Mouse (Mus musculus): ENCODE measurements around the gene Matn1.

Matn1 gene

DNA sequence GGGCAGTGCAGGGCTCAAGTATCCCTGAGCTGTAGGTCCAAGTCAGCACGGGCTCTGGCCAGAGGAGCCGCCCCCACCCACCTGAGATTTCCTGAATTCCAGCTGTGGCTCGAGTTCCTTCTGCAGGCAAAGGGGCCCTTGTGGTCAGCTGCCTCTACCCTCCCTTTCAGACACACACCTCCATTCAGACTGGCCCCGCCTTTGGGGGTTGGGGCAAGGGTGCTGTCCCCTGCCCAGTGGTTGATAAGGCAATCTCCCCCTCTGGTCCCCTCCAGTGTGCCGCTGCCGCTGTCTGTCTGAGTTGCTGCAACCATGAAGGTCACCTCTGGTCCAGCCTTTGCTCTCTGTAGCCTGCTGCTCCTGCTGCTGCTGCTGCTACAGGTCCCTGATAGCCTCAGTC is at the start of gene Matn1:
TSS of gene Matn1 (plus strand) at position 274 of the 400 bp plus-strand sequence.
- TF ChIP-seq GATA4 (IDR thresholded peaks at IDR 0.05; ENCODE audit: insufficient replicate concordance, low read length), result no peak

DNA sequence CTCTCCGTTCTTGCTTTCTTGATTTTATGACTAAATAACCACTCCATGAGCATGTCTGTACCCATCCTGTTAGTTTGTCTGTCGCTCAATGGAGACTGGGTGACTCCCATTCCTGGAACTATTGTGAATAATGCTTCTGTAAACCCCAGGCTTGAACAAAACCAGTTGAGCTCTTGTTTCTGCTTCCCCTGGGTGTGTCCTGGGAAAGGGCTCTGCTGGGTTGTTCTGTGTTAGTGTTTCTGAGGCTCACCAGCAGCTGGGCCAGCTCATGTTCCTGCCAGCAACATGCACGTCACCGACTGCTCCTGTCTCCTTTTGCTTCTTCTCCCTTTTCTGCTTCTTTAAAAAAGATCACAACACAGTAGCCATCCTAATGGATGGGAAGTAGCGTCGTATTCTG is 48.5 kb upstream of the Matn1 start:
- no peak for TF ChIP-seq GATA4 (IDR thresholded peaks at IDR 0.05; ENCODE audit: insufficient replicate concordance, low read length)

DNA sequence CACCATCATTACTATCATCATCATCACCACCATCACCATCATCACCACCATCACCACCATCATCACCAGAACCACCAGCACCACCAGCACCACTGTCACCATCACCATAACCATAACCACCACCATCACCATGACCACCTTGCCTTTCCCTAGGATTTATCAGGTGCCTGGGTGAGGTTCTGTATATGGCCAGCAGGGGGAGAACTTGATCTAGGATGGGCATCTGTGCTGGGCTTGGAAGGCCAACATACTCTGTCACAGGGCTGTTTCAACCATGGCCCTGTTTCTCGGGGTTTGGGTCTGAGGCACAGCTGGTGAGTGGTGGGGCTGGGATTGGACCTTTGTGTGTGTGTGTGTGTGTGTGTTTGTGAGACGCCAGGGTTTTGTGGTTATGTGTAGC is 47.8 kb upstream of the Matn1 start:
- no peak for TF ChIP-seq GATA4 (IDR thresholded peaks at IDR 0.05; ENCODE audit: insufficient replicate concordance, low read length)

- no peak for TF ChIP-seq GATA4 (IDR thresholded peaks at IDR 0.05; ENCODE audit: insufficient replicate concordance, low read length)
These were observed 44.8 kb upstream of the Matn1 start for GRCm38 (mm10) chr4:130899383-130899781.

- no peak for TF ChIP-seq GATA4 (IDR thresholded peaks at IDR 0.05; ENCODE audit: insufficient replicate concordance, low read length)
These were observed 44.3 kb upstream of the Matn1 start for GRCm38 (mm10) chr4:130899782-130900427.

GRCm38 (mm10) chr4:130900746-130901145 is 43.4 kb upstream of the Matn1 start:
- TF ChIP-seq GATA4 (IDR thresholded peaks at IDR 0.05; ENCODE audit: insufficient replicate concordance, low read length), result no peak

DNA sequence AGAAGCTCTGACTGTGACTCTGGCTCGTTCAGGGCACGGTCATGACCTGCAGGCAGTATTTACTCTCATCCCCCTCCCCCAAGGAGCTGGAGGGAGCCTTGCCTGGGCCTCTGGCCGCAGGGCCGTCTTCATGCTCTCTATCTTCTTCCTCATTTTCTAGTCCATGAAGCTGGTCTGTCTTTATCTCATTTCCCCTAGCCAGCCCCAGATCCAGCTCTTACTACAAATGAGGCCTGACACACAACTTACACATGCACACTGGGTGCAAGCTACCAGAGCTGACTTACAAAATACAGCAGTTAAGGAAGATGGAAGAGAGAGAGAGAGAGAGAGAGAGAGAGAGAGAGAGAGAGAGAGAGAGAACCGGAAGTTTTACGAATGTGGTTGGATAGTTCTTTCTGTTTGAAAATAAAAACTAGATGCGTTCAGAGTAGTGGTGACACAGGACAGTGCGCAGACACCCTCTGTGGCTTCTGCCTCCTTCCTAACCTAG is 41.9 kb upstream of the Matn1 start:
- no peak for TF ChIP-seq GATA4 (IDR thresholded peaks at IDR 0.05; ENCODE audit: insufficient replicate concordance, low read length)

DNA sequence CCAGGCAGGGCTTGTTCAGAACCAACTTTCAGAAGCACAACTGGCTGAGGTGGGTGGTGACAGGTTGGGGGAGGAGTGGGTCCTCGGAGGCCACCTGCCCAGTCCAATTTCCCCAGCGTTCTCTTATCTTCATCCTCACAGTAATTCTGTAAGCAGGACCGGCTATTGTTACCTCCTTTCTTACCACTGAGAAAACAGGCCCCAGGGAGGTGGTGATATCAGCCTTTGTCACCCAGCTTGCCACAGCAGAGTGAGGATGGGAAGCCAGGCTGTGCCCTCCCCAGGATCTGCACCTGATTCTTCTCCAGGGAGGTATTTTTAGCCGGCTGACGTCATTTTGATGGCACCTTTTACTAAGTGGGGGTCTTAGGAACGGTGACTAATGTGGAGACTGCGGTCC is 39.2 kb upstream of the Matn1 start:
- no peak for TF ChIP-seq GATA4 (IDR thresholded peaks at IDR 0.05; ENCODE audit: insufficient replicate concordance, low read length)

GRCm38 (mm10) chr4:130905882-130906281 is 38.3 kb upstream of the Matn1 start:
- no peak for TF ChIP-seq GATA4 (IDR thresholded peaks at IDR 0.05; ENCODE audit: insufficient replicate concordance, low read length)

DNA sequence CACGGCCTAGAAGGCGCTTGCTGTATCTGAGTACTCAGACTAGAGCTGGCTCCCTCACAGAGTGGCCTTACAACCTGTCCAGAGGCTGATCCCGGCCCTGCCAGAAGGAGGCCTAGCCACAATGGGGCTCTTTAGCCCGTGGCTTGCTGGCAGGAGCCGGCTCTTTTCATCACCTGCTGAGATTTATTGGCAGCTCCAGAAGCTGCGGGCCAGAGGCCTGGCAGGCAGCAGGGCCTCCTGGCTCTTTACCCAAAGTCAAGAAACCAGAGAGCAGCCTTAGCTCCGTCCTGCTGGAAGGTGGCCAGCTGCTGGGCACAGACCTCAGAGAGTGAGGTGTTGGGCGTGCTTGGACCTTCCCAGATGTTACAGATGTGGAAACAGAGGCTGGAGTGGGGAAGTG is 37.9 kb upstream of the Matn1 start:
- TF ChIP-seq GATA4 (IDR thresholded peaks at IDR 0.05; ENCODE audit: insufficient replicate concordance, low read length), result no peak

GRCm38 (mm10) chr4:130907200-130908069 is 36.8 kb upstream of the Matn1 start:
- no peak for TF ChIP-seq GATA4 (IDR thresholded peaks at IDR 0.05; ENCODE audit: insufficient replicate concordance, low read length)

DNA sequence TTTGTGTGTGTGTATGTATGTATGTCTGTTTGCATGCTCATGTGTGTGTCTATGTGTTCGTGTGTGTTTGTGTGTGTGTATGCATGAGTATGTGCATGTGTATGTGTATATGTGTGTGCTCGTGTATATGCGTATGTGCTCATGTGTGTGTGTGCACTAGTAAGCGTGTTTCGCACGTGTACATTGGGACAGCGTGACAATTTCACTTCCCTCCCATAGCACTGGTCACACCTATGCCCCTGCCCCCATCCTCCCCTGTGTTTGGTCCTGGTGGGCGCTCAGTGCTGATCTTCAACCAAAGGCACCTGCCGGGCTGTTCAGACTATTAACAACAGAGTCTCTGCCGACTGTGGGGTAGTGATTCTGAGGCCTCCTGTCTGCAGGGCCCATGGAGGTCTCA is 36.1 kb upstream of the Matn1 start:
- no peak for TF ChIP-seq GATA4 (IDR thresholded peaks at IDR 0.05; ENCODE audit: insufficient replicate concordance, low read length)

- no peak for TF ChIP-seq GATA4 (IDR thresholded peaks at IDR 0.05; ENCODE audit: insufficient replicate concordance, low read length)
These were observed 34.9 kb upstream of the Matn1 start for GRCm38 (mm10) chr4:130909167-130909874.

- no peak for TF ChIP-seq GATA4 (IDR thresholded peaks at IDR 0.05; ENCODE audit: insufficient replicate concordance, low read length)
These were observed 33.5 kb upstream of the Matn1 start for GRCm38 (mm10) chr4:130910666-130911065.

DNA sequence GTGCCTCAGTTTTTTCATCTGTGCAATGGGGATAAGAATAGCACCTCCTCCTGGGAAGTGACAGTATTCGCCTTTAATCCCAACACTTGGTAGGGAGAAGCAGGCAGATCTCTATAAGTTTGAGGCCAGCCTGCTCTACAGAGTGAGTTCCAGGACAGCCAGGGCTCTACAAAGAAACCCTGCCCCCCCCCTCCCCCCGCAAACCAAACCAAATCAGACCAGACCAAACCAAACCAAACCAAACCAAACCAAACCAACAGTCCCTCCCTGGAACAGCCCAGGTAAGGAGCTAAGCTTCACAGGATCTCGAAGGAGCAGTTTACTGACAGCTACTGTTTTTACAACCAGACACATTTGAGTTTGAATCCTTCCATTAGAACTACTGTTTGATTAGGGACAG is 31.6 kb upstream of the Matn1 start:
- no peak for TF ChIP-seq GATA4 (IDR thresholded peaks at IDR 0.05; ENCODE audit: insufficient replicate concordance, low read length)

- TF ChIP-seq GATA4 (IDR thresholded peaks at IDR 0.05; ENCODE audit: insufficient replicate concordance, low read length), result no peak
These were observed 31.1 kb upstream of the Matn1 start, which contains the start of gene Laptm5 for GRCm38 (mm10) chr4:130913077-130913476. TSS of gene Laptm5 (plus strand) at chr4:130913125.

All from liver, adult (tissue).